Mouse (Mus musculus): ENCODE measurements around the gene Dab2ip.

GRCm38 (mm10) chr2:35596796-35597195 lies 38.7 kb downstream of the Dab2ip start:
- TF ChIP-seq E2F4 (IDR thresholded peaks at IDR 0.05; ENCODE audit: borderline replicate concordance, low read depth, low read length) (no peak), CTCF (IDR thresholded peaks at IDR 0.05 in 2 of 3, conservative IDR thresholded peaks at IDR 0.05 in 1 of 3; ENCODE audit: control insufficient read depth in 1 of 3, insufficient read depth in 1 of 3, low read depth in 2 of 3, low read length in 3 of 3, poor library complexity in 1 of 3, severe bottlenecking in 1 of 3) (no peak), ZNF384 (IDR thresholded peaks at IDR 0.05; ENCODE audit: low read depth, low read length) (no peak), USF2 (IDR thresholded peaks at IDR 0.05; ENCODE audit: borderline replicate concordance in 1 of 2, insufficient read depth in 1 of 2, low read depth in 1 of 2, low read length in 2 of 2) (no peak), POLR2A (IDR thresholded peaks at IDR 0.05; ENCODE audit: control insufficient read depth in 1 of 2, insufficient read depth in 1 of 2, low read depth in 1 of 2, low read length in 2 of 2, poor library complexity in 1 of 2) (no peak), EP300 (IDR thresholded peaks at IDR 0.05; ENCODE audit: low read depth in 1 of 2, low read length in 2 of 2) (no peak), ZC3H11A (IDR thresholded peaks at IDR 0.05; ENCODE audit: low read depth, low read length) (no peak)
